Mouse (Mus musculus): ENCODE measurements at regions not wholly inside any gene's neighbourhood (a gene's known extent, or its start where the extent isn't known, plus 50 kb on each side); places are given as distances from the start of the nearest gene placed in this dataset.
A peak's percentile ranks its signal among the peaks of the same experiment; 100 is the strongest.
"Not testable (repeated sequence)": the region's sequence is repeated elsewhere in the genome, so short reads cannot be mapped to it uniquely, and the experiment has no call there.

- DNase-seq (ENCODE audit: inconsistent age in 2 of 2, low spot score in 1 of 2): no peak
Observed at GRCm38 (mm10) chr8:109310670-109311386, 183.0 kb upstream of the Pmfbp1 start.

DNA sequence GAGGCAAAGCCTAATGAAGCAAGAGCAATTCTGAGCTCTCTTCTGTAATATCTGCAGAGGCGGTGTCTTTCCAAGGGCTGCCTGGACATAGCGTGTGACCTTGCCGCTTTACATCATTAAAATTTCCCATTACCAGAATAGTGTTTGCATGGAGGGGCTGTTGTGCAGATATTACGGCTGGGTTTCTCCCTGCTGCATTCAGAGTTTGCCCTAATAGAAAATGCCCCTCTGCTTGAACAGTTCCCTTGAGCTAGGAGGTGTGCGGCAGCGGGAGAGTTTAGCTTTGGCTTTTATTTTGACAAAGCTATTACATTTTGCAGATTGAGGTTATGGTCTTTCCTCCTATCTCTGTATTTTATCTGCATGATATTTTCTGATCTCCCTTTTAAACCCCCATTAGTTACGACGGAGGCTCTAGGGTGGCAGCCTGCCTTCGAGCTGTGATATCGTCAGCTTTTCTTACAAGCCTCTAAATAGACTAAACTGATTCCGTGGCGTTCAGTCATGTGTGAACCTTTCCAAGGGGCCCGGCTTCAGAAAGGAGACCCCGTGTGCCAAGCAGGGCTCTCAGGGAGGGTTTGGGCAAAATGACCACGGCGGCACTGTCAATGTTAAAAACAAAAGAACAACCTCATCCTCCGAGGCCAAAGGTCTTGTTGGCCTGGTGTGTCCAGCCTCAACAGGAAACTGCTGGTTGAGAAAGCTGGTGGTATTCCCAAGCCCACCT is 182.2 kb upstream of the Pmfbp1 start:
- no peak for DNase-seq (ENCODE audit: inconsistent age in 2 of 2, low spot score in 1 of 2)

- peak in 1 of 2 experiments; percentile 43 for DNase-seq (ENCODE audit: inconsistent age in 2 of 2, low spot score in 1 of 2)
Observed at GRCm38 (mm10) chr8:109312731-109313130, 181.1 kb upstream of the Pmfbp1 start.

- no peak for DNase-seq (ENCODE audit: inconsistent age in 2 of 2, low spot score in 1 of 2)
Observed at GRCm38 (mm10) chr8:109320955-109321354, 172.9 kb upstream of the Pmfbp1 start.

DNA sequence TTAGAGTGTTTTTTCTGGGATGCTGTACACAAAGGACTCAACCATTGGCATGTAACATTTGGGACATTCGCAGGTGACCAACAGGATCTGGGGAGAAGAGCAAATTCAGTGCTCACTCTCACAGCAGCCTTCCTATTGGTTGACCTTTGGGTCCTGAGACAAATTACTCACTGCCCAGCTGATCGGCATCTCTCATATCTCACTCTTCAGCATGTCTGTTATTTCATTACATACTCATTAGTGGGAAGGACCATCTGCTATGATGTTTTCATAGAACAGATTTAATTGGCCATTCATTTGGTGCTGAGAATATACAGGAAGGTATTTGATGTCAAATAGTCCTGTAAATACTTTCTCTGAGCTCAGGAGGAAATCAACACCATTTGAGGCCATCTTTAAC is 170.5 kb upstream of the Pmfbp1 start:
- no peak for DNase-seq (ENCODE audit: inconsistent age in 2 of 2, low spot score in 1 of 2)

GRCm38 (mm10) chr8:109324241-109324640 is 169.6 kb upstream of the Pmfbp1 start:
- DNase-seq (ENCODE audit: inconsistent age in 2 of 2, low spot score in 1 of 2): no peak

GRCm38 (mm10) chr8:109336203-109336602 is 157.6 kb upstream of the Pmfbp1 start:
- DNase-seq (ENCODE audit: inconsistent age in 2 of 2, low spot score in 1 of 2): no peak

DNA sequence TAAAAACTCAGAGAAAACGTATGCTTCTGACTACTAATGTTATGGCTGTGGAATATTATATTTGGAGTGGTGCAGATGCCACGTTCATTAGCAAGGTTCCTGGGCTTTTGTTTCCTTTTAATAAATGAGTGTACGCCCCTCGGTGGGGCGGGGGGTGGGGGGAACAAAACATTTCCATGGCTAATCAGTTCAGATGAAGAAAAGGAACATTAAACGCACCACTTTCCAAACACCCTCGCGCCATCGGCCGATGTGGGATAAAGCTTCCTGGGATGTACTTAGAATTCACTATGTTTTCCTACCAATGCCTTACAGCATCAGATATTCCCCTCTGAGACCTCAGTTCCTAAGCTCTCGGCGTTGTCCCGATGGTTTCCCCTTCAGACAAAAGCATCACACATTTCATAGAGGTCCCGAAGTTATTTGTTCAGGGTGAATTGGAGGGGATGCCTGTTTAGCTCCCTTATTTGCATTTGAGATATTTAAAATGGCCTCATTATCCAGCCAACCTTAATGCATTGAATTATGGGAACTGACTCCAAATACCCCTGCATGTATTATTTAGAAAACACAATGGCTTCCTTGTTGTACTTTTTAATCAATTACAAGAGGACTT is 155.5 kb upstream of the Pmfbp1 start:
- no peak for DNase-seq (ENCODE audit: inconsistent age in 2 of 2, low spot score in 1 of 2)

- not testable (repeated sequence) for DNase-seq (ENCODE audit: inconsistent age in 2 of 2, low spot score in 1 of 2)
Observed at GRCm38 (mm10) chr8:109340647-109341046, 153.2 kb upstream of the Pmfbp1 start.

DNA sequence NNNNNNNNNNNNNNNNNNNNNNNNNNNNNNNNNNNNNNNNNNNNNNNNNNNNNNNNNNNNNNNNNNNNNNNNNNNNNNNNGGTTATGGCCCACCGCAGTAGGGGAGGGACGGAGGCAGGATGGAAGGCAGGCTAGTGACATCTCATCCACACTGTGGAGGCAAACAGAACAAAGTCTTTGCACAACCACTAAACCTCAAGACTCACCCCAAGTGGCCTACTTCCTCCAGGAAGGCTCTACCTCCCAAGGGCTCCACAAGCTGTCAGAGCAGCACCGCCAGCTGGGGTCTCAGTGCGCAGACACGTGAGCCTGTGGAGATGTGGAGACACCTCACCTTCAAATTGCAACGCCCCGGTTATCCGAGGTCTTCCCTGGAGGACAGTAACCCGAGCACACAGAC is 138.7 kb upstream of the Pmfbp1 start:
- DNase-seq (ENCODE audit: inconsistent age in 2 of 2, low spot score in 1 of 2): no peak

- no peak for DNase-seq (ENCODE audit: inconsistent age in 2 of 2, low spot score in 1 of 2)
Observed at GRCm38 (mm10) chr8:109359396-109360051, 134.3 kb upstream of the Pmfbp1 start.

DNA sequence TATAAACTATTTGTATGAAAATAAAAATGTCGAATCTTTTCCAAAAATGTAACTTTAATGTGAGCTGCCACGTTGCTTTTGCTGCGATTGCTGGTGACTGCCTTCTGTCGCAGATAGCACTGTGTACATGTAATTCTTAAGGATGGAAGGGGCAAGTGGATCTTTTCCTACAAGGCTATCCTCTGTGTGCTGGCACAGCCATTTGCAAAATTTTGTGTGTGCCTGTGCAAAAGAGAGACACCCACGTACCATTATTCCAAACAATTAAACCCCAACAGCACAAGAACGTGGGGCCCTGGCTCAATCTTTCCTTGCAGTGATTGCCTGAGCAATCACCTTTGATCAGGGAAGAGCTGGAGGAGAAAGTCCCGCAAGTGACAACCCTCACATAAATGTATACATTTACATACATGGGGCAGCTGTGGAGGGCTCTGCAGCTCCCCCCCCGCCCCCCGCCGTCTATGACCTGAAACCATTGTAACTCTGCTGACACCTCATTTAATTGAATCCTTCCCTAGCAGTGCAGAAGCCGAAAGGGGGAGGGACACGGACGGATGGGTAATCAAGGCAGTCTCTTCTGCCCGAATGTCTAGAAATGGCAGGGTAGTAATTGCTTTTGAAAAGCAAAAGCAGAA is 133.6 kb upstream of the Pmfbp1 start:
- DNase-seq (ENCODE audit: inconsistent age in 2 of 2, low spot score in 1 of 2): no peak

GRCm38 (mm10) chr8:109360904-109361303 is 132.9 kb upstream of the Pmfbp1 start:
- peak; percentile 11 to 29 for DNase-seq (ENCODE audit: inconsistent age in 2 of 2, low spot score in 1 of 2)

DNA sequence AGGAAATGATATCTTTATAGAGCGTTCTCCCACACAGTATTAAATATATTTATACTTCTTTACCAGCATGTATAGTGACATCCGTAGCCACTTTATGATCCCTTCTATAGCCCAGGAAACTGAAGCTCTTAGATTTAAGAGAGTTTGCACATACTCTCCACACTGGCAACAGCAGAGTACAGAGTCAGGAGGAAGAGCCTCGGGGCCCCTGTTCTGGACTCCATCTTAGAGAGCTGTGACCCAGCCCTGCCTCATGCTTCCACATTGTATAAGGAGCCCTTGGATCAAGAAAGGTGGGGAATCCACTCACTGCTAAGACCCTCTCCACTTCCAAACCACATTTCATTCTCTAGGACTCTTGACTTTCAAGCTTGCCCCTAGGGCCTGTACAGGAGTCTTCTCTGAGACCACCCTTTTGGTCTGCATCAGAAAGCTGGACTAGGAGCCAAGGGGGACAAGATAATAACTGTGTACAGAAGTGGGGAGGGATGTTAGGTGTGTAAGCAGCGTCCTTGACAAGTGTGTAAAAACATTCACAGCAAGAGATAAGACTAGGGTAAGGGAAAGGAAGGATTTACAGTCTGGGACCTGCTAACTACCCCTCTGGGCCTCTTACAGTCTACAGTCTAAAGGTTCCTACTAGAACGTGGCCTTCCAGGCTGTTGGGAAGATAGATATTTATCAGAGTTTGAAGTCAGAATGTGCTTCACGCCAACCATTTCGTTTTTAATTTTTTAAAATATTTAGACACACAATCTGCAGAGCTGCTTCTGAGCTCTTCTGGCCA is 132.1 kb upstream of the Pmfbp1 start:
- DNase-seq (ENCODE audit: inconsistent age in 2 of 2, low spot score in 1 of 2): no peak

GRCm38 (mm10) chr8:109363185-109363845 is 130.5 kb upstream of the Pmfbp1 start:
- DNase-seq (ENCODE audit: inconsistent age in 2 of 2, low spot score in 1 of 2): no peak

DNA sequence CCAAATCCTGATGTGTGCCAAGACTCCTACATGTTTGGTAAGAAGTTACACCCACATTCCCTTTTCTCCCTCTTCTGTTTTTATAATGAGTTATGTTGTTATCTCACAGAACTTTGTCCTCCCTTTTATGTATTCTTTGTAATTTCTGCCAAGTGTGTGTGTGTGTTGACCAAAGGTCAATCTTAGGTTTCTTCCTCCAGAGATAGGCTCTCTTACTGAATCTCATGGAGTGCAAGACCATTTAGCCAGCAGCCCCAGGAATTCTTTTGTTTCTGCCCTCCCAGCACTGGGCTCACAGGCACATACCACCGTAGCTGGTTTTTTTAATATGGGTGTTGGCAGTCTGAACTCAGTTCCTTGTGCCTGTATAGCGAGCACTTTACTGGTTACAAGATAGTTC is 119.8 kb upstream of the Pmfbp1 start:
- no peak for DNase-seq (ENCODE audit: inconsistent age in 2 of 2, low spot score in 1 of 2)

GRCm38 (mm10) chr8:109384881-109385280 is 108.9 kb upstream of the Pmfbp1 start:
- no peak for DNase-seq (ENCODE audit: inconsistent age in 2 of 2, low spot score in 1 of 2)

GRCm38 (mm10) chr8:109395133-109395855 is 98.5 kb upstream of the Pmfbp1 start:
- DNase-seq (ENCODE audit: inconsistent age in 2 of 2, low spot score in 1 of 2): no peak

DNA sequence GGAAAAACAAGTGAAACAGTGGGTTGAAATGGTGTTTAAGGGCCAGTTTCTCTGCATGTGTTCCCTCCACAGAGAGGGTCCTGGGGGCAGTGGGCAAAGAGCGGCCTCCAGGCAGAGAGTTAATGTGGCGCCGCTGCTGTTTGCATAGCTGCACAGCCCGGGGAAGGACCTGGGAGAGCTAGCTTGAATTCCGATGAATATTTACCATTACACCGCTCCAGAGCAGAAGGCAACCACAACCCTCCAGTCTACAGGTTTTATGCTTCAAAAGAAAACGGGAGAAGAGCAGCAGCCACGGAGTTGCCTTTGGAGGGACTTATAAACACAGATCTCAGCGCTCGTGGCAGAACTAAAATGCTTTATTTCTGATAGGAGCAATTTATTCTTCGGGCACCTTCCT is 94.2 kb upstream of the Pmfbp1 start:
- DNase-seq (ENCODE audit: inconsistent age in 2 of 2, low spot score in 1 of 2): no peak

Measured in adrenal gland, adult (tissue).